Mouse (Mus musculus): ENCODE results near the gene Gm42420.

The Gm42420 gene

DNA sequence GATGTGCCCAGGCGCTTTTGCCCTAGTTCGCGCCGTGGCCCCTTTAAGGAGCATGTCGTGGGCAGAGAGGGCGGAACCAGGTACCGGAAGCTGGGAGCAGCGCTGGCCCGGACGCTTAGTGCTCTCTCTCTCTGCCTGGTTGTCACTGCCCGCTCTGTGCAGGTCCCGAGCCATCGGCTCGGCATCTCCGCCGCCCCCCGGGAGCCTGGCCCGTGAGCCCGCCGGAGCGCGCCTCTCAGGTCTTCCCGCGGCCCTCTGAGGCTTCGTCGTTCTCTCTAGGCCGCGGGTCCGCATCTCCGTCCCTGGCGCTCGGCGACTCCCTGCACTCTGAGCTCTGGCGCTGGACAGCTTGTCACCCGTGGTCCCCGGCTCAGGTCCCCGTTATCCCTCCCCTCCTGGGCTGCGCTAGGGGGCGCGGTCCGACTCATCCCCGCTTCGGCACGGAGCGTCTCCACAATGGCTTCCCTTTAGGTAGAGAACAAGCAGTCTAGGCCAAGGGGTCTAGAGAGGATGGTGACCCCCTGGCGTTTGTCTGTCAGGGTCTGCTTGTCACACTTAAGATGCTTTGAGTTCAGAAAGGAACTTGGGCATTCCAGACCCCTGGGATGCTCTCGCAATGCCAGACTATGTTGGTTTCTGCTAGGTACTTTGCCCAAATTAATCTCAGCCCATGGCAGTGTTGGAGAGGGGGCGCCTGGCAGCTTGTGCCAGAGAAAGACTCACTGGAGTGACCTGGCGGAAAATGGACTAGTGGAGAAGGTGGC, 11.6 kb upstream of the Gm42420 start, which contains the start of gene Adck2:
Adck2 (plus strand) TSS at position 83 of the 764 bp plus-strand sequence.
- DNase-seq (ENCODE audit: low read depth, low spot score) = peak; percentile 73

GRCm38 (mm10) chr6:39574555-39574869, 11.0 kb upstream of the Gm42420 start:
- DNase-seq (ENCODE audit: low read depth, low spot score) = no peak

DNA sequence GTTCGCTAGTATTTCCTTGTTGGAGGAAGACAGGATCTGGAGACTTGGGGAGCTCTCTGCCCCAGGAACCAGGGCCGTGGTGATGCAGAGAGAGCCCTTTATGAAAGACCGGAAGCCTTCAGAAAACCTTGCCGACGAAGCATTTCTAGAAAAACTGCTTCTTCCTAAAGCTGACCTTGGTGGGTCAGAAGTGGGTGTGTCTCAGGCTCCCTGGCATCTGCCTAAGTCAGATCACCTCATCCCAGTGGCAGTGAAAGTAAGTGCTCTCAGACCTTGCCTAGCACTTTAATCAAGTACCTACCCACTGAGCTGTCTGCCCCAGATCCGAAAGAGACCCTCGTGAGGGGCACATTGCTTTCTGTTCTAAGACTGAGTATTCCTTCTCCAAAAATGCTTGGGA, 10.6 kb upstream of the Gm42420 start:
- DNase-seq (ENCODE audit: low read depth, low spot score) = peak; percentile 61

GRCm38 (mm10) chr6:39579552-39579951, 6.0 kb upstream of the Gm42420 start:
- DNase-seq (ENCODE audit: low read depth, low spot score) = no peak

GRCm38 (mm10) chr6:39580558-39580957, 5.0 kb upstream of the Gm42420 start:
- no peak for DNase-seq (ENCODE audit: low read depth, low spot score)

- no peak for DNase-seq (ENCODE audit: low read depth, low spot score)
Observed at GRCm38 (mm10) chr6:39581087-39581784, 4.3 kb upstream of the Gm42420 start.

GRCm38 (mm10) chr6:39591481-39591880, 5.9 kb downstream of the Gm42420 start:
- DNase-seq (ENCODE audit: low read depth, low spot score) = no peak

- DNase-seq (ENCODE audit: low read depth, low spot score) = peak; percentile 96
Observed at GRCm38 (mm10) chr6:39592401-39593214, 7.1 kb downstream of the Gm42420 start, which contains the start of gene Ndufb2. TSS of gene Ndufb2 (plus strand) at chr6:39592574.

DNA sequence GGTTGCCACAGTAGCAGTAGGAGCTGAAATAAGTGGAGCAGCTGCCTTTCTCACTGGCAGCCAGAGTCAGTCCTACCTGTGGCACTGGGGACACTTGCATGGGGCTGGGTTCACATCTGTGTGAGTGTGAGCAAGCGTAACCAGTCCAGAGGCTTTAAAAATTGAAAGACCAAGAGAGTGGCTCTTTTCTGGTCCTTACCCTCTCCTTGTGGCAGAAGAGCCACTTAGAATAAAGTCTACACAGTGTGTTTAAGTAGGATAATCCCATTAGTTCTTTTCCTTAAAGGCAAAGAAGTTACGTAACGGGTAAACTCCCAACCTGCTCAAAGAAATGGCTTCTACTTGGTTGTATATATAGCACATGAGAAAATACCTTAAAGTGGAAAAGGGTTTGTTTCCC, 15.3 kb downstream of the Gm42420 start:
- DNase-seq (ENCODE audit: low read depth, low spot score) = no peak

- DNase-seq (ENCODE audit: low read depth, low spot score) = no peak
Observed at GRCm38 (mm10) chr6:39601828-39602227, 16.3 kb downstream of the Gm42420 start.

- no peak for DNase-seq (ENCODE audit: low read depth, low spot score)
Observed at GRCm38 (mm10) chr6:39604565-39604964, 19.0 kb downstream of the Gm42420 start.

DNA sequence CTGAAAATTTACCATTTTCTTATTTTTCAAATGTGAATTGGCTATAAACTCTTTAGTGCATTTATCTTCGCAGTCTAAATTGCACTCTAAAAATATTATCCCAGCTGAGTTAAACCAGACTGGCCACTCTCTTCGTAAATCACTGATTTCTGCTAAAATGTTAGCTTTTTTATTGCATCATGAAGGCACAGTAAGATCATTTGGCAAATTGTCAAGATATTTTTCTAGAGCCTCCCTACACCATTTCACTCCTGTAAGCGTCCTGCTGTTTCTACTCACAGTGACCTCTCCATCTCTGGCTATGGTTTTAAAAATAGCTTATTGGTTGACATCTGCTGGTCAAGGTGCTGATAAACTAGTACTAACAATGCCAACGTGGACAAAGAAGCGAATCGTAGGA, 20.5 kb downstream of the Gm42420 start:
- no peak for DNase-seq (ENCODE audit: low read depth, low spot score)

- no peak for DNase-seq (ENCODE audit: low read depth, low spot score)
Observed at GRCm38 (mm10) chr6:39606862-39607261, 21.3 kb downstream of the Gm42420 start.

- no peak for DNase-seq (ENCODE audit: low read depth, low spot score)
Observed at GRCm38 (mm10) chr6:39607365-39607764, 21.8 kb downstream of the Gm42420 start.

- DNase-seq (ENCODE audit: low read depth, low spot score) = no peak
Observed at GRCm38 (mm10) chr6:39610207-39610606, 24.7 kb downstream of the Gm42420 start.

DNA sequence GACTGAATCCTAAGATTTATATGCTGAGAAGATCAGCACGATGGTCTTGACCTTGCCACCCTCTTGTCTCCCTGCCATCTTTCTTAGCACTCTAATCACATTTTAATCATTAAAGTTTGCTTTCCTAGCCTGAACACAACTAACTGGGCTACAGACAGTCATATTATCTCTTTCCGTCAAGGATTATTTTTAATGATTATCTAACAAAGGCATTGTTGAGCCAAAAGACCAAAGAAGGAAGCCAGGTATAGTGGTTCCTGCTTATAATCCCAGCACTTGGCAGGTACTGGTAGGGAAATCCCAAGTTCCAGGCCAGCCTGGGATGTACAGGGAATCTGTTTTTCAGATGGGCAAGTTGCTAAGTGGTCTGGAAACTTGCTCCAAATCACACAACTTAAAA, 25.7 kb downstream of the Gm42420 start:
- no peak for DNase-seq (ENCODE audit: low read depth, low spot score)
